ENCODE assay signal across 14 mouse cellular contexts in the genomic region with DNA sequence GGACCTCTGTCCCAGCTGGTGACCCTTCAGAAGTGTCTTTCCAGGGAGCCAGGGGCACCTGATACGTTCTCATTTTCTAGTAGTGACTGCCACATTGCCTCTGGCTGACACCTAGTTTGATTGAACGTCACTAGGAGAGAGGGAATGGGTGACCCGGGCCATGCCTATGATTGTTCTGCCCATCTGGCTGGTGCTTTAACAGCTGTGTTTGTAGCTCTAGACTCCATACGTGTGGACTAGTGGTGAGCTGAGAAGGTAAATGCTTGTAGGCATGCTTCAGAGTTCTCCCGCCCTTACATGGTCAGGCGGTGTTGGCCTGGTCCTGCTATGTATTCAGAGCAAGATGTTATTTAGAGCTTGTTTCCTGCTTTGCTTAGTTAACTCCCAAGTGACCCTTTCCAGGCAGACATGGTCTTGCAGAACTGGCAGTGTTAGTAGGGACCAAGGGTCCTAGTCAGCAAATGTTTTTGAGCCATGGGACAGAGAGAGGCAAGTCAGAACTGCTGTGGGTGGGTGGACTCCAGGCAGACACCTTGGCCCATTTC. TPM values are rescaled to one million over a fixed set of nuclear protein-coding genes. Genes with fewer than 3 reads are reported as not detected.
A peak's percentile ranks its signal among the peaks of the same experiment; 100 is the strongest.
DNase-seq lines count a peak whose midpoint lies in the region; ATAC-seq and TF ChIP-seq lines count a peak whose summit lies in the region.
"Had no signal": no experiment of that assay in that cellular context is flagged by ENCODE, and none has a peak within 500 bp of the region (broad histone marks: within the 10 kb centered on the region; RNA-seq: fewer than 3 reads in every experiment).

No protein-coding gene starts in this region.

- TF ChIP-seq POLR2A in kidney, adult 2 months (IDR thresholded peaks at IDR 0.05; ENCODE audit: low read depth, low read length), result no peak

- no peak overlapping the region for H3K9ac ChIP-seq in midbrain, embryonic 11.5 days (ENCODE audit: low read length)
- H3K9ac ChIP-seq in midbrain, embryonic 15.5 days, result no peak overlapping the region
- H3K9ac ChIP-seq in stomach, embryonic 16.5 days (ENCODE audit: low read length), result no peak overlapping the region; the same call in 1 of the 2 replicates

- no peak overlapping the region for H3K4me3 ChIP-seq in kidney, adult 2 months (ENCODE audit: insufficient read depth, low read depth, low read length)
- no peak overlapping the region for H3K4me3 ChIP-seq in midbrain, embryonic 11.5 days (ENCODE audit: low read depth, low read length)
- H3K4me3 ChIP-seq in midbrain, embryonic 15.5 days, result no peak overlapping the region
- no peak overlapping the region for H3K4me3 ChIP-seq in stomach, embryonic 16.5 days (replicated peaks; ENCODE audit: low read length)
- H3K4me3 ChIP-seq: embryonic facial prominence, embryonic 13.5 days; forebrain, embryonic 10.5 days had no signal

- peak overlapping the region; percentile 40; the same call in 1 of the 2 replicates for H3K27ac ChIP-seq in kidney, adult 2 months (ENCODE audit: insufficient read depth, low read depth, low read length)
- no peak overlapping the region for H3K27ac ChIP-seq in midbrain, embryonic 11.5 days (ENCODE audit: low read depth, low read length)
- H3K27ac ChIP-seq in midbrain, embryonic 15.5 days, result no peak overlapping the region
- H3K27ac ChIP-seq in stomach, embryonic 16.5 days (ENCODE audit: low read length), result peak overlapping the region; percentile 56
- H3K27ac ChIP-seq: embryonic facial prominence, embryonic 13.5 days; forebrain, embryonic 10.5 days had no signal

- peaks cover 13% of the 10 kb centered on the region for H3K4me1 ChIP-seq in kidney, adult 2 months (ENCODE audit: control insufficient read depth, insufficient read depth, low read length)
- peaks cover 8% of the 10 kb centered on the region for H3K4me1 ChIP-seq in midbrain, embryonic 11.5 days (ENCODE audit: control insufficient read depth, insufficient read depth, low read length)
- H3K4me1 ChIP-seq in midbrain, embryonic 15.5 days, result peaks cover 32% of the 10 kb centered on the region
- peaks cover 62% of the 10 kb centered on the region for H3K4me1 ChIP-seq in stomach, embryonic 16.5 days (ENCODE audit: control insufficient read depth, insufficient read depth, low read length)

- no peaks in the 10 kb centered on the region for H3K9me3 ChIP-seq in midbrain, embryonic 11.5 days (ENCODE audit: control insufficient read depth, low read length)
- no peaks in the 10 kb centered on the region for H3K9me3 ChIP-seq in midbrain, embryonic 15.5 days
- H3K9me3 ChIP-seq in stomach, embryonic 16.5 days (replicated peaks; ENCODE audit: control insufficient read depth, low read length), result no peaks in the 10 kb centered on the region
- H3K9me3 ChIP-seq: embryonic facial prominence, embryonic 13.5 days; forebrain, embryonic 10.5 days had no signal

- H3K36me3 ChIP-seq in kidney, adult 2 months (ENCODE audit: control insufficient read depth, insufficient read depth, low read length), result no peaks in the 10 kb centered on the region
- H3K36me3 ChIP-seq in midbrain, embryonic 11.5 days (ENCODE audit: control insufficient read depth, insufficient read depth, low read length), result no peaks in the 10 kb centered on the region
- H3K36me3 ChIP-seq in midbrain, embryonic 15.5 days (replicated peaks), result no peaks in the 10 kb centered on the region
- no peaks in the 10 kb centered on the region for H3K36me3 ChIP-seq in stomach, embryonic 16.5 days (ENCODE audit: control insufficient read depth, insufficient read depth, low read length)
- H3K36me3 ChIP-seq: embryonic facial prominence, embryonic 13.5 days; forebrain, embryonic 10.5 days had no signal

- no peak overlapping the region for H3K4me2 ChIP-seq in midbrain, embryonic 11.5 days
- no peak overlapping the region for H3K4me2 ChIP-seq in midbrain, embryonic 15.5 days
- peak overlapping the region; percentile 20; the same call in 1 of the 2 replicates for H3K4me2 ChIP-seq in stomach, embryonic 16.5 days (ENCODE audit: low read depth, low read length)
- H3K4me2 ChIP-seq: liver, embryonic 11.5 days had no signal

- ATAC-seq in midbrain, embryonic 11.5 days (ENCODE audit: low FRiP score), result no peak
- ATAC-seq in midbrain, embryonic 15.5 days (replicated peaks), result no peak
- no peak for ATAC-seq in stomach, embryonic 16.5 days (ENCODE audit: insufficient read depth, low FRiP score)
- ATAC-seq in frontal cortex, adult (ENCODE audit: low TSS enrichment), result no peak
- ATAC-seq: inflammation-experienced regulatory T-cells, adult 6 months had no signal

- TF ChIP-seq CTCF in kidney, adult 2 months (conservative IDR thresholded peaks at IDR 0.05; ENCODE audit: insufficient read depth, insufficient read length, low read depth, low read length), result no peak

- WGBS in kidney, adult 2 months, result 31% methylated on average over 6 of the region's 6 CpGs
- 84% methylated on average over 6 of the region's 6 CpGs for WGBS in midbrain, embryonic 11.5 days
- WGBS in midbrain, embryonic 15.5 days, result 74% methylated on average over 6 of the region's 6 CpGs
- 53% methylated on average over 6 of the region's 6 CpGs for WGBS in stomach, embryonic 16.5 days

- H3K27me3 ChIP-seq in kidney, adult 2 months (replicated peaks; ENCODE audit: control insufficient read depth, insufficient read depth, low read length), result no peaks in the 10 kb centered on the region
- H3K27me3 ChIP-seq in midbrain, embryonic 11.5 days (ENCODE audit: control insufficient read depth, insufficient read depth, low read length), result no peaks in the 10 kb centered on the region
- H3K27me3 ChIP-seq in midbrain, embryonic 15.5 days (replicated peaks), result no peaks in the 10 kb centered on the region
- no peaks in the 10 kb centered on the region for H3K27me3 ChIP-seq in stomach, embryonic 16.5 days (ENCODE audit: control insufficient read depth, insufficient read depth, low read length)
- H3K27me3 ChIP-seq: embryonic facial prominence, embryonic 13.5 days had no signal

- peak; percentile 12 for DNase-seq in cerebellum, adult 11 months
- DNase-seq in cerebellum, adult 9-10 months, result no peak
- peak; percentile 48 for DNase-seq in kidney, adult 2 months
- no peak for DNase-seq in kidney, adult 9 months
- peak; percentile 60 for DNase-seq in midbrain, embryonic 11.5 days (ENCODE audit: low spot score, missing footprints)
- DNase-seq: lung, postnatal 14 days; midbrain, embryonic 14.5 days had no signal

RNA-seq across cellular contexts. Expression of gene Inpp5a, which starts 3.9 kb away (rescaled TPM):
- polyA plus RNA-seq in kidney, adult 2 months (2012; rRNA removed), result 25.1 and 27.5 TPM in 2 replicates
- 23.2 and 25.2 TPM in 2 replicates for polyA plus RNA-seq in midbrain, embryonic 11.5 days (2014; fragmentation: Nextera tagmentation; extraction: Ambion mirVana)
- polyA plus RNA-seq in midbrain, embryonic 15.5 days (2015; fragmentation: Nextera tagmentation; extraction: Ambion mirVana), result 17.7 and 19.2 TPM in 2 replicates
- polyA plus RNA-seq in stomach, embryonic 16.5 days (2015; fragmentation: Nextera tagmentation; extraction: Ambion mirVana), result 20.0 and 21.3 TPM in 2 replicates

Comparison
In these comparisons a context has a peak if more than half of its experiments do, and no peak if none do; other contexts are left out.
1. DNase-seq: peak in cerebellum, adult 11 months (single experiment), kidney, adult 2 months (single experiment) and midbrain, embryonic 11.5 days (single experiment); none in cerebellum, adult 9-10 months (single experiment) and kidney, adult 9 months (single experiment).
2. H3K27ac ChIP-seq: peak in kidney, adult 2 months (single experiment) and stomach, embryonic 16.5 days (single experiment); none in midbrain, embryonic 11.5 days (single experiment) and midbrain, embryonic 15.5 days (single experiment).